Mouse (Mus musculus) c-Kit-negative CD71-positive TER-119-positive erythroid progenitor cells, embryonic 14.5 days (primary cell): ENCODE results near the gene Spopl.
"Not testable (repeated sequence)": the region's sequence is repeated elsewhere in the genome, so short reads cannot be mapped to it uniquely, and the experiment has no call there.

ENCODE experiments used
- DNase-seq: peaks from one replicate; pipeline ENCODE4 v3.0.0-alpha.2; 2013; ENCODE audit warnings: low read depth, low spot score

The Spopl gene

DNA sequence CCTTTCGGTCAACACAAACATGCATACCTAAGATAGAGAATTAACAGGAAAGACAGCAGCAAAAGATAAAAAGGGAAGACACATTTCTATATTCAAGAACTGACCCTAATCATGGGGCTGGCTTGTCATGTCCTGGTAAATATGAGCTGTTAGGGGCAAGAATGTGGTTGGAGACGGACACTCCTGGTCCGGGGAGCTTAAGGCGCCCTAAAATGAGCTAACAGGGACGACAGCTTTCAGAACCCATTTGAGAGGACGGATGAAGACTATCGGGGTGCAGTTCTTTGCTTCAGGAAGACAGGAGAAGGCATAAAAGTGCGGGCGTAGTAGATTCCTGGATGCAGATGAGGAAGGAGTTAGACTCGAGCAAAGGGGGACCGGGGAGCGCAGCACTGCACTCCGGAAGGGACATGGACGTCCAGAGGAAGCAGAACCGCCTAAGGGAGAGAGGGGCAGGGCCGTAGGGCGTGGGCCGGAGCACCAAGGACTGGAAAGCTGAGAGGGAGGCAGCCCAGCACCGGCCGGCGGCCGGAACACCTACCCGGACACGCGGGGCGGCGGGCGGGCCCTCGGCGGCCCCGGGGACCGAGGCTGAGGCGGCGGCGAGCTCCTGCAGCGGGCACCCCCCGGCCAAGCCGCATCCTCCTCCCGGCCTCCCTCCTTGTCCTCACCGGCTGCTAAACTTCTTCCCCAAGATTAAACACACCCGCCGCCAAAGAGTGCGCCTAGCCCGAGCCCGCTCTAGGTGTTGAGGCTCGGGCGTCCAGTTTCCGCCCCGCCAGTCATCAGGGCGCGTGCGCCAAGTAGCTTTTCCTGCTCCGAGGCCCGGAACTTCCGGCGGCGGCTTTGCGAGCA, at the start of gene Spopl:
Spopl (minus strand) TSS at position 805 of the 855 bp plus-strand sequence.
- peak; percentile 61 for DNase-seq

DNA sequence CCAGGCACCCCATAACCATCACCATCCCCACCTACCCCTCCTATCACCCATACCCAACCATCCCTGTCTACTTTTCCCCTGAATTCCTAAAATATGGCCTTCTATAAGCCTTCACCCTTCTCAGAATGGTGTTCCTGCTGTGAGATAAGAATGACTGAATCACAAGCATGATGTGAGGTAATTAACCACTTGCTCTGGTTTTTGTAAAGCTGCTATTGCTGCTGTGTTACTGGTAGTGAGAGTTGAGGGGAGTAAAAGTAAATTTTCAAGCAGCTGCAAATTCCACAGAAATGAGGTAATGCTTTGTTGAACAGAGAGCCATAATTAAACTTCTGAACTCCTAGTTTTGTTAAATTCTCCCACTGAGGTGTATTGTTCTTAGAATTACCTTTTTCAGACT, 48.2 kb upstream of the Spopl start:
- DNase-seq: no peak

DNA sequence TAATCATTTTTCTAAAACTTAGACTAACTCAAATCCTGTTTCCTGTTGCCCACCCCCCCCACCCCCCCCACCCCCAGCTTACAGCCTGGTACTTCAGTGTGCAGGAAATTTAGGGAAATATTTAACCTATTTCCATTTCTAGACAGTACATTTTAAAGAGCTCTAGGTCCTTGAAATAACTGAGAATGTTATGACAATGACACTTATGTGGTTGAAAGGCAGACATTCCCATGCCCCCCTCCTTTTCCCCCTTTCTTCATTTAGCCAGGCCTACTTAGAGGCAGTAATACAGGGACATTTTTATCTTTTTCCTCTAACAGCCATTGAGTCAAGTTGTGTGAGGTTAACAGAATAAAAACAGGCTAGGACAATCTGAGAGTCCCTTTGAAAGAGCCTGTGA, 46.1 kb upstream of the Spopl start:
- no peak for DNase-seq

DNA sequence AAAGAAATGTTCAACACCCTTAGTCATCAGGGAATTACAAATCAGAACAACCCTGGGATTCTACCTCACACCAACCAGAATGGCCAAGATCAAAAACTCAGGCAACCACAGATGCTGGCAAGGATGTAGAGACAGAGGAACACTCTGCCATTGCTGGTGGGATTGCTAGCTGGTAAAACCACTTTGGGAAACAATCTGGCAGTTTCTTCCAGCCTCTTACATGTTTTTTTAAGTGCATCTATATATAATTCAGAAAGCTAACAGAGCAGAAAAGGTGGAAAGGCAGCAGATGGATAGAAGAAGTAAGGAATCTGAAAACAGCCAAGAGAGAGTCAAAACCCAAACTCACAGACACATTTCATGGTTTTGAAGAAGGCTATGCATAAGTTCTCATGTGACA, 33.5 kb upstream of the Spopl start:
- DNase-seq: no peak

DNA sequence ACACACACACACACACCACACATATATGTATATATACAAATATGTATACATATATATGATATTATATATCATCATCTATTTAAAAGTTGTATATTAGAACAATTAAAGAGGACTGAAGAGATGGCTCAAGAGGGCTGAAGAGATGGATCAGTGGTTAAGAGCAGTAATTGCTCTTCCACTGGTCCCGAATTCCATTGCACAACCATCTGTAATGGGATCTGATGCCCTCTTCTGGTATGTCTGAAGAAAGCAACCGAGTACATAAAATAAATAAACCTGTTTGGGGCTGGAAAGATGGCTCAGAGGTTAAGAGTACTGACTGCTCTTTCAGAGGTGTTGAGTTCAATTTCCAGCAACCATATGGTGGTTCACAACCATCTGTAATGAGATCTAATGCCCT, 16.9 kb upstream of the Spopl start:
- DNase-seq: no peak

DNA sequence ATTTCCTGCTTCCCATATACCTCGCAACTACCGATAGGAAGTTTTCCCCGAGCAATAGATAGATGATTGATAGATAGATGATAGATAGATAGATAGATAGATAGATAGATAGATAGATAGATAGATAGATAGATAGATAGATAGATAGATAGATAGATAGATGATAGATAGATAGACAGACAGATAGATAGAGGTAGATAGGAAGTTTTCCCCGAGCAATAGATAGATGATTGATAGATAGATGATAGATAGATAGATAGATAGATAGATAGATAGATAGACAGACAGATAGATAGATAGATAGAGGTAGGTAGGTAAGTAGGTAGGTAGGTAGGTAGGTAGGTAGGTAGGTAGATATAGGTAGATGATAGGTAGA, 239 bp upstream of the Spopl start:
- not testable (repeated sequence) for DNase-seq

DNA sequence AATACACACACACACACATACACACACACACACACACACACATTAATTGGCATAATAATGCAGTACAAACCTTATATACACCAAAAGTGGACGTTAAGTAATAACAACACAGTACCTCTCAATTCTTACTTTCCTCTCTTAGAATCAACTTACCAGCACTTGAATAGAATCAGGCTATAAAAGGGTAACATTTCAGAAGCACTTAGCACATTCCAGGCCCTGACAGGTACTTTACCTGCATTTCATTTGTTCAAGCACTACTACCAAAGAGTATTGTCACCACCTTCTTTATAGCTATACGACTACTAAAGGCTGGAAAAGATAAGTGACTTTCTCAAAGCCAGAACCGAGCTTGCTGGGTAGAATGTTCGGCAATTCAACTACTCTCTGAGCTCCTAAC, 1.3 kb downstream of the Spopl start:
- DNase-seq: no peak

DNA sequence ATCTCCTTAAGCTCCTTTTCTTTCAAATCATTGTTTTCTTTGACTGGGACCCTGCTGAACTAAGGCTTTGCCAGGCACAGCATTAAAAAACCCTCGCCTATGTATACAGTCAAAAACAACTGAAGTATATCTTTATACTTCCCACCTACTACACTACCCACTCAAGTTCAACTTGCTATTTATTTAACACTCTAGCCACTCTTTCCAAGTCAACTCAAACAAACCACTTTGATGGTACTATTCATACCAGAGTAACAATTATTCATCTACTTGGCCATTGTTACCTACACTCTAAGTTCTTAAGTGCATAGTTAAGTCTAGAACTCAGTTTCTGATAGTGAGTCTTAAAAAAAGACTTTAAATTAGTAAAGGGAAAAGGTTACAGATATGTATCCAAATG, 3.1 kb downstream of the Spopl start:
- DNase-seq: no peak

DNA sequence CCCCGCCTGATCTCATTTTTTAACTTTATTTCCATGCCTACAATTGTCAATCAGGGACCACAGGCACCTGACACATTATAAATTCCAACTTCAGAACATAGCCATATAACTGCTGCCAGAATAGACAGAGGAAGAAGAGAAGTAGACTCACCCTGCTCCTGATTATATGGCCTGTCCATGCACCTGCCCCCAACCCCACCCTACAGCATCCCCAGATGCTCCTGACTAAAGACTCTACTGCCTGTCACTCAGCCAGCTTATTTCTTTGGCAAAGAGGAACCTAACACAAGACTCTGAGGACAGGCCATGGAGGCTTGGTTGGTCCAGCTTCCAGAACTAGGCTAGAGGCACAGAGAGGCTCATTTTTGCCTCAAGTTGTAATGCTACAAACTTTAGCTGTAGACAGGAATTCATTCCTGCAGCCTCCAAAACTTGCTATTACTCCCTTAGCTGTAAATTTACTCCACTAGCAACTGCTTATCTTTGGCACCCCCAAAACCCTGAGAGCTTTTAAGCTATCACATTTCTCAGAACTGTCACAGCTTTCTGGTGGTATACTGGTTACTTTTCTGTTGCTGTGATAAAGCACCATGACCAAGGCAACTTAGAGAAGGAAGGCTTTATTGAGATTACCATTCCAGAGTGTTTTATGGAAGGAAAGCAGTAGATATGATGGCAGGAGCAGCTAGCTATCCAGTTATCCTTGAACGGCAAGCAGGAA, 6.7 kb downstream of the Spopl start:
- no peak for DNase-seq

DNA sequence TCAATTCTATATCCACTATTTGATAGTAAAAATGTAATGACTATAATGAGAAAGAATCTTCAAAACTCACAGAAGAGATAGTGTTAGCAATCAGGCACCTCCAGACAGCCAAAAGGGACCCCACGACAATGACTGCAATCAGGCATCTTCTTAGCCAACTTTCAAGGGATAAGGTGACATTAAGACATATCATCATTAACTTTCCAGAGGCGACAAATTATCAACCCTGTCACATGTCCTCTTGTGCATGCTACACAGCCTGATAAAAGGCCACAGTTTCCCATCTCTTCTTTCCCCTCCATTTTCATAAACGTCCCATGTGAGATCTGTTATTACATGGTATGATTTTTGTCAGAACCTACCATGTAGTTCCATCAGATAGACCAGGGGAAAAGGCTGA, 9.0 kb downstream of the Spopl start:
- no peak for DNase-seq

DNA sequence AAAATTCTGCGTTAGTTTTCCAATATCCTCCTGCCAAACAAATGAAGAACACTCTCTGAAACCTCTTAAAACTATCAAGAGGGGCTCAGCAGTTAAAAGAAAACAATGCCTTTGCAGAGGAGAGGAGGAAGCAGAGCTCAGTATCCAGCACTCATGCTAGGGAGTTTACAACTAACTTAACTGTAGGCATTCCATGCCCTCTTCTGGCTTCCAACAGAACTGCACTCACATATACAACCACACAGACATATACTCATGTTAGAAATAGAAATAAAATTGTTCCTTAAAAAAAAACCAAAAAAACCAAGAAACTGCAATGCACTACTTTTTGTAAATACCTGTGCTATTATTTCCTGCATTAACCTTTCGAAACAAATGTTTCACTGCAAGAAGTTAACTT, 12.7 kb downstream of the Spopl start:
- DNase-seq: no peak

DNA sequence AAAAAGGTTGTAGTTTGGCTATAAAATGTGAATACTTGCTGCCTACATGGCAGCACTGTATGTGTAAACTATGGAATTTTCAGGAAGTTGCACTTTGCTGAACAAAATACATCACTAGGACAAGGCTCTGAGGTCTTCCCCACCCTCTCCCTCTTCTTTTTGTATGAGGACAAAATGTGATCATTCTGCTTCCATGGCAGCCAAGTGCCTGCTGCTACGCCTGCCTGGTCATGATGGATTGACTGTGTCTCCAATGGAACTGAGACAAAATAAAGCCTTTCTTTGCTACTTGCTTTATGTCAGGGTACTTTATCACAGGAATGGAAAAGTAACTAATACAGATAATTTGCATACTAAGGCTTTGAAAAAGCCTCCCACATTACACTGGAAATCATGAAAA, 20.7 kb downstream of the Spopl start:
- DNase-seq: no peak

DNA sequence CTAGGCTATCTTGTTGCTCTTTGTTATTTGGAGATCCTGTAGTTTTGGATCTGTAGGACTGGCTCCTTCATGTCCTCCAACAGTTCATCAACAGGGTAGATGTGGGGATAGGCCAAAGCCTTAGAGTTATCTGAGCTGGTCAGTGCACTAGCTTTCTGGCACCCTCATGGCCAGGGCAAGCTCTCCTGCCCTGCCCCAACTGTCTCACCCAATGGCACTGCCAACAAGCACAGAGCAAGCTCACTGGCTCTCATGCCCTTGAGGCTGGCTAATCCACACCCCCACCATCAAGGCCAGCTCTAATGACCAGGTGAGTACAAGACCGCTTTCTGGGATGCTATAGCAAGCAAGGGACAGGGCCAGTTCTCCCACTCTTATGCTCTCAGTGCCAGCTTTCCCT, 24.7 kb downstream of the Spopl start:
- DNase-seq: no peak

DNA sequence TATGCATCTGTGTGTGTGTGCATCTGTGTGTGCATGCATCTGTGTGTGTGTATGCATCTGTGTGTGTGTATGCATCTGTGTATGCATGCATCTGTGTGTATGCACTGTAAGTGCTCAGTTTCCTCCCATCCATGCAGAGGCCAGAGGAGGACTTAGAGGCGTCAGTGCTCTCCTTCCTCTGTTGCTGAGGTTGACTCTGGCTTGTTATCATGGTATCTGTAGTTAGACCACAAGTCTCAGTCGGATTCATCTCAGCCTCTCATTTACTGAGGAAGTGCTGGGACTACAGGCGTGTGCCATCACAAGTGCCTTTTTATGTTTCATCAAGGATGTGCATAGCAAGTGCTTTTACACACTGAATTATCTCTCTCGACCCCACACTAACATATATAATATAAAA, 31.9 kb downstream of the Spopl start:
- no peak for DNase-seq

DNA sequence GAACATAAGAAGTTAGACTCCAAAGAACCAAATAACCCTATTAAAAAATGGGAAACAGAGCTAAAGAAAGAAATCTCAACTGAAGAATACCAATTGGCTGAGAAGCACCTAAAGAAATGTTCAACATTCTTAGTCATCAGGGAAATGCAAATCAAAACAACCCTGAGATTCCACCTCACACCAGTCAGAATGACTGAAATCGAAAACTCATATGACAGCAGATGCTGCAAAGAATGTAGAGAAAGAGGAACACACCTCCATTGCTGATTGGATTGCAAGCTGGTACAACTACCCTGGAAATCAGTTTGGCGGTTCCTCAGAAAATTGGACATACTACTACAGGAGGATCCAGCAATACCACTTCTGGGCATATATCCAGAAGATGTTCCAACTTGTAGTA, 44.2 kb downstream of the Spopl start:
- not testable (repeated sequence) for DNase-seq

DNA sequence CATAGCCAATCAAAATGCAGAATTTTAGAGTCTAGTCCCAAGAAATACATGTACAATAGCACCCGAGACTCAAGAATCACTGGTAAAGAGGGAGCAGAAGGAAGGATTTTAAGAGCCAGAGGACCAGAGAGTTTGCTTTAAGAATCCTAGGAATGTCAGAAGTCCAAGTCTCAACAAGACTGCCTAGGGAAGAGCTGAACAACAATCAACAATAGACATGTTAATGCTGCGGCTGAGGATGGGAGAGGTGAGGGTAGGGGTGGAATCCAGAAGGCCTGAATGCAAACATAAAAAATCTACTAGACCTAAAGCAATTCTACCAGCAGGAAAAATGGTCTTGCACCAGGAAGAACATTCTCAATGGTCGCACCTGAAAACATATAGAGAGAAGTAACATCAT, 66.8 kb downstream of the Spopl start:
- no peak for DNase-seq

DNA sequence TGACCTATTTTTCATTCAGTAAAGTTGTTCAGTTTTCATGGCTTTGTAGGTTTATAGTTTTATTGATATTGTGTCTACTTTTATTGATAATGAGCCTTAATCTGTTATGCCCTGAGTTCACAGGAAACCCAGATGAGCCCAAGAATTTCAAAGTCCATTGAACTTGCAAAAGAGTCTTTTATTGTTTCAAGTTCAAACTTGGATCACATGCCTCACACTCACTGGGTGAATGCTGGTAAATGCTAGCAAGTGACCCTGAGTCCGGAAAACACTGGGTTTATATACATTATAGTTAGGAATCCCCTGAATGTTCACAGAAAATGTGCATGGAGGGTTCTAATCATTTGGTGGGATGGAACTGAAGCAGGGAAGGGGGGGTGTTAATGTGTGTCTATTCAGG, 90.2 kb downstream of the Spopl start:
- DNase-seq: no peak

DNA sequence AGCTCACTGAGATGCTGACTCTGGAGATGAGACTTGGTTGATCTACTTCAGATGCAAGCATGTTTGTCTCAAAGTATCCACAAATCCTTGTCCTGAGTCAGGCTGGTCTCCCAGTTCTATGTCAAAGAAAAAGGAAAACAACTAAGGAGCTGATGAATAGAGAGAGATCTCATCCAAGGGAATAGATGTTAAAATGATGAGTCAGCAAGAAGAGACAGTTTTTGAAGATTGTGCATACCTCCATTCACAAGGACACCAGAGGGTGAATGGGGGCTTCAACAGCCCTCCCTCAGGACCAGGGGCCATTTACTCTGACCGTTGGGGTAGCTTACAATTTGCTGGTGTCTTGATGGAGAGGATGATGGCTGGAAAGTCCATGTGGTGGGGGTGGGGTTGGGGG, 104.4 kb downstream of the Spopl start:
- no peak for DNase-seq

DNA sequence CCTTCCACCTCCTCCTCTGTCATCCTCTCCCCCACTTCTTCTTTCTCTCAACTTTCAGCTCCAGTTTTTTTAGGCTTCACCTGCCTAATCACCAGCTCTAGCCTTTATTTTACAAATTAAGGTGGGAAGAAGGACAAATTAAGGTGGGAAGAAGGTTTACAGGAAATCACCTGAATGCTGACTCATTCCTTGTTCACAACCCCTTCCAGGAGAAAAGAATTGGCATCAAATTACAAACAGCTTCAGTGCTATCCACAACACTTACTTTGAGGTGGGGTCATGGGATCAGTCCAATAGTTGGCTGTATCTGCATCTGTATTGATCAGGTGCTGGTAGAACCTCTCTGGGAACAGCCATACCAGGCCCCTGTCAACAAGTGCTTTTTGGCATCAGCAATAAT, 114.5 kb downstream of the Spopl start:
- DNase-seq: no peak
